Mouse (Mus musculus): ENCODE measurements around the gene Gpsm1. TPM values are rescaled to one million over a fixed set of nuclear protein-coding genes. Genes with fewer than 3 reads are reported as not detected.
A peak's percentile ranks its signal among the peaks of the same experiment; 100 is the strongest.

Gene Gpsm1
- polyA plus RNA-seq, 1 experiment from 2014 or later, result 3.4 TPM

DNA sequence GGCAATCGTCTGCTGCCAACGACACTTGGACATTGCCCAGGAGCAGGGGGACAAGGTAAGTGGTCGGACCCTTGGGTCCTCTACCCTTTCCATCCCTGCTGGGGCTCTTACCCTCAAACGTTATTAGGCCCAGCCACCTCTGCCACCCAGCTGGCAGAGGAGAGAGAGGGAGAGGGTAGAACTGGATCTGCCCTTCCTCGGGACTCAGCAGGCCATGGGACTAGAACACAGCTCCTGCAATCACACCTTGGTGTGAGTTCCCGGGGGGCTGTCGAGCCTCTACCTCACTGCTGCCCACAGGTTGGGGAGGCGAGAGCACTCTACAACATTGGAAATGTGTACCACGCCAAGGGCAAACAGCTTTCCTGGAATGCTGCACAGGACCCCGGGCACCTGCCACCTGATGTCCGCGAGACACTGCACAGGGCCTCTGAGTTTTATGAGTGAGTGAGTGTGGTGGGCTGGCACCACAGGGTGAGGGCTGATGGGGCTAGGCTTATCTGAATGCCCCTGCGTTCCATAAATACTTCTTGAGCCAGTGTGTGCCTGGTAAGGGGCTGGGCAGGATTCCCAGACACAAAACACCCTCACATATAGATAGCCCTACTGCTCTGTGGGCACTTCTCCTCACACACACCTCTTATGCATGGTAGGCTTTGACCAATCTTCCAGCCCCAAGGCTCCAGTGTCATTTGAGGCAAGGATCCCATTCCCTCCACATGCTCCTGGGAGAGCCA lies 8.4 kb downstream of the Gpsm1 start:
- no peak overlapping the region for H3K4me3 ChIP-seq (replicated peaks)
- H3K9me3 ChIP-seq (replicated peaks), result no peaks in the 10 kb centered on the region
- no peak overlapping the region for H3K4me2 ChIP-seq
- no peak for DNase-seq
- no peak overlapping the region for H3K9ac ChIP-seq
- no peak overlapping the region for H3K27ac ChIP-seq
- no peaks in the 10 kb centered on the region for H3K27me3 ChIP-seq
- H3K4me1 ChIP-seq (replicated peaks), result 0 out of 2 replicates have a peak, but pooled peaks cover 2% of the 10 kb centered on the region
- ATAC-seq (ENCODE audit: low read depth), result no peak
- 80% methylated on average over 13 of the region's 13 CpGs for WGBS (ENCODE audit: insufficient replicate concordance)
- H3K36me3 ChIP-seq, result 0 out of 2 replicates have a peak, but pooled peaks cover 3% of the 10 kb centered on the region

DNA sequence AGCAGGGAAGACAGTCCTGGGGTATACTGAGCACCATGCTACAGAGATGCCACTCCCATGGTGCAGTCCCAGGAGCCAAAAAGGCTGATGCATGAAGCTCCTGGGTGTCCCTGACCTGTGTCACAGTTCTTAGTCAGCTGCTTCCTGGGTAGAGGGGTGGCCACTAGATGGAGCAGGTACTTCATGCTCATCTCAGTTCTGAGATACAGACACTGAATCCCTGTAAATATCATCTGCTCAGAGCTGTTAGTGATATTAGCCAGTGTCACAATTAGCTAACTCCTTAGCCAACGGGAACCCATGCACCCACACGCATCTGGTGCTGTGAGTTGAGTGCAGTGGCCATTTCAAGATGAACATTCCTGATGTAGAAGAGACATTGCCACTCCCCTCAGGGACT lies 9.6 kb downstream of the Gpsm1 start:
- Histone ChIP-seq H3K27ac (no peak overlapping the region), H3K4me2 (no peak overlapping the region), H3K27me3 (no peaks in the 10 kb centered on the region), H3K36me3 (0 out of 2 replicates have a peak, but pooled peaks cover 3% of the 10 kb centered on the region), H3K4me3 (replicated peaks) (no peak overlapping the region), H3K9ac (no peak overlapping the region), H3K9me3 (replicated peaks) (no peaks in the 10 kb centered on the region), H3K4me1 (replicated peaks) (0 out of 2 replicates have a peak, but pooled peaks cover 2% of the 10 kb centered on the region)
- ATAC-seq (ENCODE audit: low read depth) (no peak), DNase-seq (no peak)
- 69% methylated on average over 2 of the region's 2 CpGs for WGBS (ENCODE audit: insufficient replicate concordance)

DNA sequence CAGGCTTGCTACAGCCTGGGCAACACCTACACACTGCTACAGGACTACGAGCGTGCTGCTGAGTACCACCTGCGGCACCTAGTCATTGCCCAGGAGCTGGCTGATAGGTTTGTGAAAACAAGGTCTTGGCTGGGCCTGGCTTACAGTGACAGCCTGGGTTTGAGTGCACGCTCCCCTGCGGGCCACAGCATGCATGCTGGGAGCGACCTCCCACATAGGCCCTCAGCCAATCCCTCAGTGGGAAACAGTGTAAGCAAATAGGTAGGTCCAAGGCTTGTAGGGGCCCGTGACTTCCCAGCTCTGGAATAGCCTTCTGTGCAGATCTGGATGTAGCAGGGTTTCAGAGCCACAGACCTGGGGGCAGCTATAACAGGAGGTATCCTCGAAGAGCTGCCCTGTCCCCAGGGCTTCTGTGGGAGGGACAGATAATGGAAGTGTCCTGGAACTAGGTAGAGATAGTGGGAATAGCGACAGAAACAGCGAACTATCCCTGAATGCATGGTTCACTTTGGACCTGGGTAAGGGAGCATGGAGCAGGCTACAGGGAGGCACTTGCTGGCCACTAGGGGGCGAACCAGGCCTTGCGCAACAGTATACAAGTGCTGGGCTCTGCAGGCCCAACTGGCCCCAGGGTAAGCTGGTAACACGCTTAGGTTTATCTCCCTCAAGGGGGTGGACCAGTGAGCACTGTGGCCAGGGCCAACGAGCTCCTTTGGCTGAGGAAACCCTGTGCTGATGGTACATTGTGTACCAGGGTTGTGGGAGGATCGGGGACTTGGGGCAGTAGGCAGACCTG lies 10.3 kb downstream of the Gpsm1 start:
- ATAC-seq (ENCODE audit: low read depth) (peak; percentile 77), DNase-seq (peak; percentile 54)
- no peaks in the 10 kb centered on the region for H3K9me3 ChIP-seq (replicated peaks)
- H3K4me3 ChIP-seq (replicated peaks), result no peak overlapping the region
- no peak overlapping the region for H3K9ac ChIP-seq
- H3K4me1 ChIP-seq (replicated peaks), result 0 out of 2 replicates have a peak, but pooled peaks cover 2% of the 10 kb centered on the region
- no peak overlapping the region for H3K4me2 ChIP-seq
- H3K27ac ChIP-seq, result no peak overlapping the region
- 0 out of 2 replicates have a peak, but pooled peaks cover 3% of the 10 kb centered on the region for H3K36me3 ChIP-seq
- H3K27me3 ChIP-seq, result no peaks in the 10 kb centered on the region
- 52% methylated on average over 15 of the region's 15 CpGs for WGBS (ENCODE audit: insufficient replicate concordance)

DNA sequence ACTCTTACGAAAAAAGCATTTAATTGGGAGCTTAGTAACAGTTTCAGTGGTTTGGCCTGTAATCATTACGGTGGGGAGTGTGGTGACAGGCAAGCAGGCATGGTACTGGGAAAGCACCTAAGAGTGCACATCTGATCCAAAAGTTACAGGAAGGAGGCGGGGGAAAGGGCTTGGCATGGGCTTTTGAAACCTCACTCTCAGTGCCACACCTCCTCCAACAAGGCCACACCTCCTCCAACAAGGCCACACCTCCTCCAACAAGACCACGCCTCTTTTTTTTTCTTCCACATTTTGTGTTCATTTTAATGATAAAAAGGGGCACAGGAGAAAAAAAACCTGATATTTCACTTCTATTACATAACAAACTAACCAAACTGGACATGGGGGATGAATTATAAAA lies 12.5 kb downstream of the Gpsm1 start:
- no peak overlapping the region for H3K9ac ChIP-seq
- ATAC-seq (ENCODE audit: low read depth) (no peak), DNase-seq (no peak)
- no peaks in the 10 kb centered on the region for H3K9me3 ChIP-seq (replicated peaks)
- no peak overlapping the region for H3K4me2 ChIP-seq
- no peak overlapping the region for H3K4me3 ChIP-seq (replicated peaks)
- 0 out of 2 replicates have a peak, but pooled peaks cover 3% of the 10 kb centered on the region for H3K36me3 ChIP-seq
- H3K27ac ChIP-seq, result no peak overlapping the region
- 0 out of 2 replicates have a peak, but pooled peaks cover 2% of the 10 kb centered on the region for H3K4me1 ChIP-seq (replicated peaks)
- no peaks in the 10 kb centered on the region for H3K27me3 ChIP-seq
- WGBS (ENCODE audit: insufficient replicate concordance), result 71% methylated on average over 4 of the region's 4 CpGs

DNA sequence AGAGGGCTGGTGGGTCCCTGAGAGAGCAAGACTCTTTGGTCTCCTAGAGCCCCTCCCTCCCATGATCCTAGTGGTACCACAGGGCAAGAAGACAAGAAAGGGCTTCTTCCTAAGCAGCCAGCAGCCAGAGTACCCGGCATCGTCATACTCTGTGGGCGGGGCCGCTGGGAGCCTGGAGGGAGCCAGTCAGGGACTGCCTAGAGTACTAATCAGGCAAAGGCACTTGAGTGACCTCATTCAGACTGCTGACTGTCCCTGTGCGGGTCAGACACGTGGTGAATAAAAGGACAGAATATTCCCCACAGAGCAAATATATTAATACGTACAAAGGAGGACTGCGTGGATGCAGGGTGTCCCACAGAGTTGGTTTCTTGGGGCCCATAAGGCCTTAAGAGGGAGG lies 14.1 kb downstream of the Gpsm1 start:
- H3K36me3 ChIP-seq, result 0 out of 2 replicates have a peak, but pooled peaks cover 3% of the 10 kb centered on the region

DNA sequence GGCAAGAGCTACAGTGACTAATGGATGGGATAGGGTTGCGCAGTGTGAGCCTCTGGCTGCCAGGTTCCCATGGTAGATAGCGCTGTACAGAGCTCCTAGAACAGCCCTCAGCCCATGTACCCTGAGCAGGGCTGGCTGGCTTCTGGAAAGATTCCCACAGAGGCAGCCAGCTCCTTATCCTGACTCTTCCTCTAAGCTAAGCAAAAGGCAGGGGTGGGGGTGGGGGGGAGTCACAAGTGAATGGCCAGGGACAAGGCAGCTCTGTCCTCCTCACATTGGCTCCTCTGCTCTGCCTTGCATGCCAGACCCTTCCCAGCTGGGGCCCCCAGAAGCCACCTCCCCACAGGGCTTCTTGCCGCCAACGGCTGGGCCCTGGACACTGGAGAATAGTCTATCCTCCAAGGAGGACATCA lies 14.7 kb downstream of the Gpsm1 start:
- Histone ChIP-seq H3K36me3 (0 out of 2 replicates have a peak, but pooled peaks cover 3% of the 10 kb centered on the region), H3K4me1 (replicated peaks) (0 out of 2 replicates have a peak, but pooled peaks cover 2% of the 10 kb centered on the region), H3K27me3 (no peaks in the 10 kb centered on the region), H3K9me3 (replicated peaks) (no peaks in the 10 kb centered on the region), H3K9ac (no peak overlapping the region), H3K27ac (no peak overlapping the region; the same call in 1 of the 2 replicates), H3K4me3 (replicated peaks) (no peak overlapping the region), H3K4me2 (no peak overlapping the region)
- 83% methylated on average over 4 of the region's 4 CpGs for WGBS (ENCODE audit: insufficient replicate concordance)
- no peak for ATAC-seq (ENCODE audit: low read depth)
- DNase-seq, result no peak

More for the DNA sequence above, 14.1 kb downstream of the Gpsm1 start:
- no peak overlapping the region for H3K4me3 ChIP-seq (replicated peaks)
- no peak overlapping the region for H3K27ac ChIP-seq
- H3K9ac ChIP-seq, result no peak overlapping the region
- WGBS (ENCODE audit: insufficient replicate concordance), result 62% methylated on average over 8 of the region's 8 CpGs
- H3K27me3 ChIP-seq, result no peaks in the 10 kb centered on the region
- DNase-seq, result peak; percentile 28
- no peaks in the 10 kb centered on the region for H3K9me3 ChIP-seq (replicated peaks)
- 0 out of 2 replicates have a peak, but pooled peaks cover 2% of the 10 kb centered on the region for H3K4me1 ChIP-seq (replicated peaks)
- no peak overlapping the region for H3K4me2 ChIP-seq
- ATAC-seq (ENCODE audit: low read depth), result no peak

DNA sequence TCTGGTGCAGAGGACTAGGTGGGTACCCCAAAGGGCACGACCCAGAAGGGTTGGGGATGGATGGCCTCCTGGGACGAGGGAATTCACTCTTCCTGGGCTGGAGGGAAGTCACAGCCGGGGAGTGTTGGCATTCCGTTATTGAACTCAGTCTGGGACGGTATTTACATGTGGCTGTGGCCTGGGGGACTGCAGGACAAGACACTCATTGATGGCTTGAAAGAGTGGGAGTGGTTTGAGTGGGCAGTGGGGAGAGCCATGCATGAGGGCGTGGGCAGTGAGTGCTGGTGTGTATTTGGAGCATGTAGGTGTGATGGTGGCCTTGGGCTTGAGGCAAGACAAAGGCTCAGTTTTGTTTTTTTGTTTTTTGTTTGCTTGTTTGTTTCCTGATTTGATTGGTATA lies 15.4 kb downstream of the Gpsm1 start:
- no peaks in the 10 kb centered on the region for H3K9me3 ChIP-seq (replicated peaks)
- H3K4me1 ChIP-seq (replicated peaks), result 0 out of 2 replicates have a peak, but pooled peaks cover 2% of the 10 kb centered on the region
- H3K27ac ChIP-seq, result no peak overlapping the region
- no peak overlapping the region for H3K4me2 ChIP-seq
- DNase-seq (no peak), ATAC-seq (ENCODE audit: low read depth) (no peak)
- no peak overlapping the region for H3K4me3 ChIP-seq (replicated peaks)
- 65% methylated on average over 6 of the region's 6 CpGs for WGBS (ENCODE audit: insufficient replicate concordance)
- H3K27me3 ChIP-seq, result no peaks in the 10 kb centered on the region
- H3K9ac ChIP-seq, result no peak overlapping the region
- H3K36me3 ChIP-seq, result no peaks in the 10 kb centered on the region

DNA sequence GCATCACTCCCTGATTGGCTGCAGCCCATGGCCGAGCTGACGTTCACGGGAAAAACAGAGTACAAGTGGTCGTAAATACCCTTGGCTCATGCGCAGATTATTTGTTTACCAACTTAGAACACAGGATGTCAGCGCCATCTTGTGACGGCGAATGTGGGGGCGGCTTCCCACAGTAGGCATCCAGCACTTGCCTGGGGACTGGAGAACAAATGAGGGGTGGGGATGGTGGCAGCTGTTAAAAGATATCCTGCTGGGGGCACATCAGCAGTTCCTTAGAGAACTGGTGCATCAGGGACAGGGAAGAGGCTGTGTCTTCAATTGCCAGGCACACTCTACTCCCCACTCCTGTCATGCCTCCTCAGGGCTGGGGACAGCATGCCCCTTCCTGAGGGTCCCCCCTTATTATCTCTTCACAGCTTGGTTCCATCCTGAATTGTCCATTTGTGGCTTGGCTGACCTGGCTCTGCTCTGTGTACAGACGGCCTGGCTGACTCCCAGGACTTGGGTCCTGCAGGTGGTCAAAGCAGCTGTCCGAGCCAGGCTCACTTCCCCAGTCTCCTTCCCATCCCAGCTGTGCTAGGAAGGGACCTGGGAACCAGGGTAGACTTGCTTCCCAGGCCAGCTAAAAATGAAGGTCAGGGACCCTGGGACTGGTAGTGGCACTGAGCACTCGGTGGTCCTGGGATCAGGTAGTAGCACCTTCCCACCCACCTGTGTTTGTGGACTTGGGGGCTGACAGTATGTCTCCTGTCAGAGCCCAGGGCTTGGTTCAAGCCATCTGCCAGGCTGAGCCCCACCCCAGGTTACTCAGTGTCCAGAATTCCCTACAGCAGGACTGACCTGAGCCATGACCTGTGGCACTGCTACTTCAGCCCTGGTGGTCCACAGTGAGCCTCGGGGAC lies 23.2 kb downstream of the Gpsm1 start:
- H3K36me3 ChIP-seq, result no peaks in the 10 kb centered on the region
- H3K4me2 ChIP-seq, result no peak overlapping the region
- no peak overlapping the region for H3K4me3 ChIP-seq (replicated peaks)
- H3K9ac ChIP-seq, result no peak overlapping the region
- no peaks in the 10 kb centered on the region for H3K27me3 ChIP-seq
- DNase-seq (no peak), ATAC-seq (ENCODE audit: low read depth) (no peak)
- 81% methylated on average over 9 of the region's 13 CpGs for WGBS (ENCODE audit: insufficient replicate concordance)
- H3K4me1 ChIP-seq (replicated peaks), result peaks cover 19% of the 10 kb centered on the region
- no peak overlapping the region for H3K27ac ChIP-seq
- H3K9me3 ChIP-seq (replicated peaks), result no peaks in the 10 kb centered on the region

DNA sequence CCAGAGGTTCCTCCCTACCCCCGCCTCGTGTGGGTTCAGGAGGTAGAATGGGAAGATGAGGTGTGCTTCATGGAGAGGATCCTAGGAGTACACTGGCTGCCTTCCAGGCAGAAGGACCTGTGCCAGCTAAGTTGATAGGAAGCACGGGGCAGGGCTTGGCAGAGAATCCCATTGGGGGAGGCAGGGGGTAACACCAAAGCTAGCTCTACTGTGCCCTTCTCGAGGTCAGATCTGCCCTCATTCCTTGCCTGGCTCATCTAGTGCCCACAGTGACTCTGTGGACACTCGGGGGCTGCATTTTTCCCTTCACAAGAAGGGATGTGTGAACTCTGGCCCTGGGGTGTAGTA lies 23.9 kb downstream of the Gpsm1 start:
- Histone ChIP-seq H3K4me1 (replicated peaks) (peaks cover 19% of the 10 kb centered on the region), H3K4me3 (replicated peaks) (no peak overlapping the region), H3K4me2 (no peak overlapping the region), H3K9me3 (replicated peaks) (no peaks in the 10 kb centered on the region), H3K9ac (no peak overlapping the region), H3K36me3 (no peaks in the 10 kb centered on the region), H3K27me3 (no peaks in the 10 kb centered on the region), H3K27ac (no peak overlapping the region)
- 67% methylated on average over 5 of the region's 5 CpGs for WGBS (ENCODE audit: insufficient replicate concordance)
- DNase-seq (no peak), ATAC-seq (ENCODE audit: low read depth) (no peak)

DNA sequence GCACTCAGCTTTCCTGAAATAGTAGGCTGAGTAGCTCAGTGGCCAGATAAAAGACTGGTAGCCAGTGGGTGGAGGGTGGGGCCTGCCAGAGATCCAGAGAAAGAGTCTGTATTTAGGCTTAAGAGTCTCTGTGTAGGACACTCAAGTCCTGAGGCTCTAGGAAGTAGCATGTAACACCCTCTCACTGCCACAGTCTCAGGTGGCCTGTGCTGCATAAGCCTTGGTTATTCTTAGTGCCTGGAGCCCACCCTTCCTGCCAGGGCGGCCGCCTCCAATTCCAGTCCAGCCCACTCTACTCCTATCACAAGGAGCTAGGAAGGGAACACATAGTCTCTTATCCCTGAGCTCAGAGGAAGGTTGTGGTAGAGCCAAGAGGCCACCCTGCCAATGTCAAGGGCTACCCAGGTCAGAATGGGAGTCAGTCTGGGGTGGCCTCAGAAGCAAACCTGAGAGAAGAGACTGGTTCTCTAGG lies 26.2 kb downstream of the Gpsm1 start:
- Histone ChIP-seq H3K36me3 (no peaks in the 10 kb centered on the region), H3K27me3 (no peaks in the 10 kb centered on the region), H3K4me3 (replicated peaks) (no peak overlapping the region), H3K27ac (peak overlapping the region; percentile 66), H3K4me2 (no peak overlapping the region), H3K4me1 (replicated peaks) (peaks cover 19% of the 10 kb centered on the region), H3K9me3 (replicated peaks) (no peaks in the 10 kb centered on the region), H3K9ac (no peak overlapping the region)
- peak; percentile 34; the same call in 1 of the 2 replicates for ATAC-seq (ENCODE audit: low read depth)
- DNase-seq, result no peak
- 76% methylated on average over 2 of the region's 2 CpGs for WGBS (ENCODE audit: insufficient replicate concordance)

Data from liver, embryonic 13.5 days (tissue).